8 mouse cellular contexts compared by ENCODE assay signal in genomic region chr7:134223444-134224161, GRCm38 (mm10). TPM values are rescaled to one million over a fixed set of nuclear protein-coding genes. Genes with fewer than 3 reads are reported as not detected.
DNase-seq lines count a peak whose midpoint lies in the region.

No protein-coding gene starts in this region.

- DNase-seq in adrenal gland, postnatal 14 days = peak; percentile 91
- peak; percentile 91 for DNase-seq in embryo, embryonic 10.5 days (ENCODE audit: low spot score)
- peak; percentile 81 for DNase-seq in gastrocnemius, postnatal 14 days
- DNase-seq in induced T-regulatory cell, adult 2 months (ENCODE audit: low read depth) = peak; percentile 27
- DNase-seq in left cerebral cortex, adult 18-20 months (ENCODE audit: low spot score in 2 of 2) = peak; percentile 87 to 89
- peak; percentile 74 for DNase-seq in lung, postnatal 25 days (ENCODE audit: low spot score)
- DNase-seq in retina, postnatal 7 days (ENCODE audit: low read depth, low spot score) = peak; percentile 68
- DNase-seq in urinary bladder, postnatal 4 days (ENCODE audit: low spot score in 2 of 2) = peak; percentile 65 to 85

- intact Hi-C loops in gastrocnemius, postnatal 14 days (cut with DNase I; ENCODE audit: low total_unique reads) = loop anchor here (2.0 to 10.0 kb wide), 2 partner anchors 121 to 369 kb away; no protein-coding TSS in a partner anchor

RNA-seq across cellular contexts. Expression of gene Adam12, which starts 8.3 kb away (rescaled TPM):
- total RNA-seq in adrenal gland, postnatal 14 days (2021) = 20.6 and 25.0 TPM in 2 replicates
- 1 to 10 TPM; 4.6 to 6.9 TPM for total RNA-seq in gastrocnemius, postnatal 14 days (2021)
- 1 to 10 TPM; 4.2 to 4.3 TPM for total RNA-seq in left cerebral cortex, adult 18-20 months (2021)

Comparison
In these comparisons a context has a peak if more than half of its experiments do, and no peak if none do; other contexts are left out.
1. Peak in every context shown above with its lines: DNase-seq.
2. DNase-seq: peak in every context shown above with its lines; median percentile 91 in adrenal gland, postnatal 14 days; 91 in embryo, embryonic 10.5 days; 88 in left cerebral cortex, adult 18-20 months; 81 in gastrocnemius, postnatal 14 days; 75 in urinary bladder, postnatal 4 days; 74 in lung, postnatal 25 days; 68 in retina, postnatal 7 days; 27 in induced T-regulatory cell, adult 2 months.